Mouse (Mus musculus): ENCODE results near the gene Fam229b. TPM values are rescaled to one million over a fixed set of nuclear protein-coding genes. Genes with fewer than 3 reads are reported as not detected.

The Fam229b gene
- total and polyA plus RNA-seq, 3 experiments: 0.16 to 11.0 (median 1.6) TPM

DNA sequence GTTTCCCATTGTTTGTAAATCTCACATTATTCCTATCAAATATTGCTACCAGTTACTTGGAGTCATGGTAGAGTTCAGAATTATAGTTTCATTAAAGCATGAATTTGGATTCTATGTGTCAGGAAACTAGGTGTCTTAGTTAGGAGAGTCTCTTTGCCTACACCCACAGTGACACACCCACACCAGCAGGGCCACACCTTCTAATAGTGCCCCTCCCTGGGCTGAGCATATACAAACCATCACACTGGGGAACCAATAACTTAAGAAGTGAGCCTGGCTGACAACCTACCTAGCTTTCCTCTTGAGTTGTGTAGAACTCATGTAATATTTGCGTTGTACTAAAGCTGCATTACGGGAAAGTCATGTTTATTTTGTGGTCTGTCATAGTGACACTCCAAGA is 7.7 kb upstream of the Fam229b start:
- Histone ChIP-seq H3K4me1 (ENCODE audit: insufficient read depth, low read depth, low read length) (no peaks in the 10 kb centered on the region; the same call in 1 of the 2 replicates), H3K27me3 (ENCODE audit: insufficient read depth, low read length) (no peaks in the 10 kb centered on the region), H3K36me3 (replicated peaks) (peaks cover 85% of the 10 kb centered on the region), H3K9me3 (replicated peaks) (no peaks in the 10 kb centered on the region), H3K4me3 (ENCODE audit: low read depth, low read length) (no peak overlapping the region)
- no peak for ATAC-seq (ENCODE audit: extremely low read depth, insufficient number of reproducible peaks, low FRiP score, poor library complexity, severe bottlenecking)
- TF ChIP-seq GATA2 (IDR thresholded peaks at IDR 0.05; ENCODE audit: borderline replicate concordance, low read depth, low read length): no peak
- TF ChIP-seq POLR2AphosphoS5 (IDR thresholded peaks at IDR 0.05; ENCODE audit: insufficient replicate concordance, low read depth, low read length): no peak
- no peak for TF ChIP-seq TAL1 (conservative IDR thresholded peaks at IDR 0.05; ENCODE audit: low read depth, low read length)
- no peak for TF ChIP-seq CTCF (IDR thresholded peaks at IDR 0.05; ENCODE audit: low read depth, low read length)
- no peak for TF ChIP-seq GATA1 (IDR thresholded peaks at IDR 0.05; ENCODE audit: borderline replicate concordance, low read length)
- DNase-seq (ENCODE audit: low spot score): no peak

DNA sequence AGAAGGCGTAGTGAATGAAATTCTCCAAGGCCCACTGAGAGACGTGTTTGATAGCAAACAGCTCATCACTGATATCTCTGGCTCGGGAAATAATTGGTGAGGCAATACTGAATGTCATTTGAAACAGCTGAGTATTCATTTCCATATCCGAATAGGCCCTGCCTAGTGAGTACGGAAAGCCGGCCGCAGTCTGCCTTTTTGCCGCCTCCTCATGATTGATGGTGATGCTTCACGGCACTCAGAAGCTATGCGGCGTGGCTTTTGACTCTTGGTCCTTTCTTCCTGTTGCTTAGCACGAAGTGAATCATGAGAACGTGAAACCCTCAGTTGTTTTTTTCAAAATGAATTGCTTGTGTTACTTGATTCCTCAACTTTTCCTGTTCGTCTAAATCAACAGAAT is 7.1 kb upstream of the Fam229b start:
- no peak overlapping the region for H3K4me3 ChIP-seq (ENCODE audit: low read depth, low read length)
- H3K27me3 ChIP-seq (ENCODE audit: insufficient read depth, low read length): no peaks in the 10 kb centered on the region
- H3K36me3 ChIP-seq (replicated peaks): peaks cover 83% of the 10 kb centered on the region
- no peaks in the 10 kb centered on the region for H3K9me3 ChIP-seq (replicated peaks)
- ATAC-seq (ENCODE audit: extremely low read depth, insufficient number of reproducible peaks, low FRiP score, poor library complexity, severe bottlenecking) (no peak), DNase-seq (ENCODE audit: low spot score) (no peak)
- no peak for TF ChIP-seq CTCF (IDR thresholded peaks at IDR 0.05; ENCODE audit: low read depth, low read length)
- no peak for TF ChIP-seq GATA1 (IDR thresholded peaks at IDR 0.05; ENCODE audit: borderline replicate concordance, low read length)
- no peak for TF ChIP-seq TAL1 (conservative IDR thresholded peaks at IDR 0.05; ENCODE audit: low read depth, low read length)
- TF ChIP-seq POLR2AphosphoS5 (IDR thresholded peaks at IDR 0.05; ENCODE audit: insufficient replicate concordance, low read depth, low read length): no peak
- TF ChIP-seq GATA2 (IDR thresholded peaks at IDR 0.05; ENCODE audit: borderline replicate concordance, low read depth, low read length): no peak
- H3K4me1 ChIP-seq (ENCODE audit: insufficient read depth, low read depth, low read length): peaks cover under 1% of the 10 kb centered on the region; the same call in 1 of the 2 replicates

GRCm38 (mm10) chr10:39138761-39139160 is 5.0 kb upstream of the Fam229b start:
- Histone ChIP-seq H3K27me3 (ENCODE audit: insufficient read depth, low read length) (peaks cover 5% of the 10 kb centered on the region; the same call in 1 of the 2 replicates), H3K36me3 (replicated peaks) (peaks cover 70% of the 10 kb centered on the region), H3K4me3 (ENCODE audit: low read depth, low read length) (no peak overlapping the region), H3K4me1 (ENCODE audit: insufficient read depth, low read depth, low read length) (peaks cover 16% of the 10 kb centered on the region), H3K9me3 (replicated peaks) (no peaks in the 10 kb centered on the region)
- TF ChIP-seq CTCF (IDR thresholded peaks at IDR 0.05; ENCODE audit: low read depth, low read length) (no peak), GATA2 (IDR thresholded peaks at IDR 0.05; ENCODE audit: borderline replicate concordance, low read depth, low read length) (no peak), POLR2AphosphoS5 (IDR thresholded peaks at IDR 0.05; ENCODE audit: insufficient replicate concordance, low read depth, low read length) (no peak), GATA1 (IDR thresholded peaks at IDR 0.05; ENCODE audit: borderline replicate concordance, low read length) (no peak), TAL1 (conservative IDR thresholded peaks at IDR 0.05; ENCODE audit: low read depth, low read length) (no peak)
- ATAC-seq (ENCODE audit: extremely low read depth, insufficient number of reproducible peaks, low FRiP score, poor library complexity, severe bottlenecking): no peak
- DNase-seq (ENCODE audit: low spot score): no peak

DNA sequence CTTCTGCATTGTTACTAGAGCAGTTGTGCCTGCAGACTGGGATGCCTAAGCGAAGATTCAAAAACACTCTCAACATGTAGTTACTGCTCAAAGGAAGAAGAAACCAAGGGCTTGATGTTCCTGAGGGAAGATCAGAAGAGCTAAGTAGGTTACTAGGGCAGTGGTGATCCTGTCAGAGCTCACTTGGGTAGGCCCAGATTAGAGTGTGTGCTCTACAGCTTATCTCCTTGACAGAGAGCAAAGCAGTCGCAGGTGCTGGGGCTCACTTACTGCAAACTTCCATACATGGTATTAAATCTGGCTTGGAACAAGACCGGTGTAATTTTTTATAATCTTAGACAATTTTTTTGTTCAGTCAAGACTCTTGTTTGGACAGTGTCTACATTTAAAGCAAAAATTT is 4.1 kb upstream of the Fam229b start:
- Histone ChIP-seq H3K27me3 (ENCODE audit: insufficient read depth, low read length) (peaks cover 6% of the 10 kb centered on the region; the same call in 1 of the 2 replicates), H3K4me3 (ENCODE audit: low read depth, low read length) (no peak overlapping the region), H3K4me1 (ENCODE audit: insufficient read depth, low read depth, low read length) (peaks cover 21% of the 10 kb centered on the region), H3K36me3 (replicated peaks) (peaks cover 62% of the 10 kb centered on the region), H3K9me3 (replicated peaks) (no peaks in the 10 kb centered on the region)
- TF ChIP-seq GATA1 (IDR thresholded peaks at IDR 0.05; ENCODE audit: borderline replicate concordance, low read length): no peak
- TF ChIP-seq TAL1 (conservative IDR thresholded peaks at IDR 0.05; ENCODE audit: low read depth, low read length): no peak
- TF ChIP-seq CTCF (IDR thresholded peaks at IDR 0.05; ENCODE audit: low read depth, low read length): no peak
- no peak for TF ChIP-seq POLR2AphosphoS5 (IDR thresholded peaks at IDR 0.05; ENCODE audit: insufficient replicate concordance, low read depth, low read length)
- TF ChIP-seq GATA2 (IDR thresholded peaks at IDR 0.05; ENCODE audit: borderline replicate concordance, low read depth, low read length): no peak
- DNase-seq (ENCODE audit: low spot score): no peak
- no peak for ATAC-seq (ENCODE audit: extremely low read depth, insufficient number of reproducible peaks, low FRiP score, poor library complexity, severe bottlenecking)

GRCm38 (mm10) chr10:39121412-39121811 is 12.3 kb downstream of the Fam229b start:
- no peaks in the 10 kb centered on the region for H3K36me3 ChIP-seq (replicated peaks)
- ATAC-seq (ENCODE audit: extremely low read depth, insufficient number of reproducible peaks, low FRiP score, poor library complexity, severe bottlenecking): peak; percentile 34; the same call in 1 of the 2 replicates

DNA sequence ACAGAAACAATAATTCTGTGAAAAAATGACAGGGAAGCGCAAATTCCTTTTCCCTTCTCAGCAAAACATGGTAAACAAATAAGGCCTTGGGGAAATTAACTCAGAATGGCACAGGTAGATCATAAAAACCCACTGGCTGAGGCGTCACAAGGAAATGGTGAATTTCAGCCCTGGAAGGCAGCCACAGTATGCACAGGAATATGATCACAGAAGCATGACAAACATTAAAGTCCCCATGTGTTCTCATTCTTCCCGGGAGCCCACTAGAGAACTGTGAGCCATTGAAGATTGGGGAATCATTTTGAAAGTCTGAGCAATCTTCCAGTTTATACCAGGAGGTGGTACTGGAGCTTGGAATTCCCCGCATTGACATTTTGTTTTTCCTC is 24.2 kb downstream of the Fam229b start:
- no peak for TF ChIP-seq POLR2AphosphoS5 (IDR thresholded peaks at IDR 0.05; ENCODE audit: insufficient replicate concordance, low read depth, low read length)
- no peak for TF ChIP-seq GATA2 (IDR thresholded peaks at IDR 0.05; ENCODE audit: borderline replicate concordance, low read depth, low read length)
- TF ChIP-seq GATA1 (IDR thresholded peaks at IDR 0.05; ENCODE audit: borderline replicate concordance, low read length): no peak
- ATAC-seq (ENCODE audit: extremely low read depth, insufficient number of reproducible peaks, low FRiP score, poor library complexity, severe bottlenecking): no peak
- DNase-seq (ENCODE audit: low spot score): no peak
- no peaks in the 10 kb centered on the region for H3K9me3 ChIP-seq (replicated peaks)
- H3K36me3 ChIP-seq (replicated peaks): no peaks in the 10 kb centered on the region
- H3K27me3 ChIP-seq (ENCODE audit: insufficient read depth, low read length): peaks cover 30% of the 10 kb centered on the region
- no peaks in the 10 kb centered on the region for H3K4me1 ChIP-seq (ENCODE audit: insufficient read depth, low read depth, low read length)
- H3K4me3 ChIP-seq (ENCODE audit: low read depth, low read length): no peak overlapping the region

More at GRCm38 (mm10) chr10:39121412-39121811, 12.3 kb downstream of the Fam229b start:
- Histone ChIP-seq H3K9me3 (replicated peaks) (no peaks in the 10 kb centered on the region), H3K4me1 (ENCODE audit: insufficient read depth, low read depth, low read length) (no peaks in the 10 kb centered on the region), H3K4me3 (ENCODE audit: low read depth, low read length) (no peak overlapping the region), H3K27me3 (ENCODE audit: insufficient read depth, low read length) (no peaks in the 10 kb centered on the region)
- no peak for TF ChIP-seq GATA2 (IDR thresholded peaks at IDR 0.05; ENCODE audit: borderline replicate concordance, low read depth, low read length)
- TF ChIP-seq CTCF (IDR thresholded peaks at IDR 0.05; ENCODE audit: low read depth, low read length): no peak
- TF ChIP-seq TAL1 (conservative IDR thresholded peaks at IDR 0.05; ENCODE audit: low read depth, low read length): no peak
- TF ChIP-seq GATA1 (IDR thresholded peaks at IDR 0.05; ENCODE audit: borderline replicate concordance, low read length): no peak
- DNase-seq (ENCODE audit: low spot score): no peak
